Mouse (Mus musculus) cortical plate, adult 2 months (tissue): Measurements from ENCODE around the gene Nrcam.

Source experiments
- CTCF ChIP-seq: fragments of 200-500 bp; IDR thresholded peaks from 2 replicates; pipeline ENCODE4 v1.5.1; 2011; ENCODE audit warnings: mild to moderate bottlenecking, control low read depth, low read length; ENCODE audit not compliant: insufficient read depth; ENCODE audit errors: extremely low read depth
- POLR2A ChIP-seq: fragments of 200-500 bp; IDR thresholded peaks from 2 replicates; pipeline ENCODE4 v1.6.1; 2011; ENCODE audit warnings: mild to moderate bottlenecking, low read length, control low read depth; ENCODE audit not compliant: insufficient read depth; ENCODE audit errors: extremely low read depth

GRCm38 (mm10) chr12:44440230-44440629 is 111.5 kb downstream of the Nrcam start:
- TF ChIP-seq CTCF, result no peak
- no peak for TF ChIP-seq POLR2A
